Mouse (Mus musculus) adrenal gland, postnatal 10 days (tissue): ENCODE data around the gene Sgce. TPM values are rescaled to one million over a fixed set of nuclear protein-coding genes. Genes with fewer than 3 reads are reported as not detected.
"Not testable (repeated sequence)": the region's sequence is repeated elsewhere in the genome, so short reads cannot be mapped to it uniquely, and the experiment has no call there.

ENCODE experiments used
- DNase-seq: peaks from one replicate; pipeline ENCODE4 v3.0.0; 2021; ENCODE audit warnings: mixed read lengths
- total RNA-seq, 2 experiments: library from RNA; stranded (reverse); gene quantifications; 2 replicates each; pipeline ENCODE4 v1.2.3; 2021

Sgce gene
- total RNA-seq, 2 experiments from 2014 or later = 57.3 to 65.7 TPM

GRCm38 (mm10) chr6:4723998-4724757 is 22.8 kb downstream of the Sgce start:
- DNase-seq = no peak

- no peak for DNase-seq
These were observed 24.3 kb downstream of the Sgce start for GRCm38 (mm10) chr6:4722739-4723138.

GRCm38 (mm10) chr6:4722142-4722541 is 24.9 kb downstream of the Sgce start:
- DNase-seq = no peak

GRCm38 (mm10) chr6:4717344-4717743 is 29.7 kb downstream of the Sgce start:
- DNase-seq = no peak

- no peak for DNase-seq
These were observed 30.8 kb downstream of the Sgce start for GRCm38 (mm10) chr6:4716171-4716570.

GRCm38 (mm10) chr6:4708971-4709370 is 38.0 kb downstream of the Sgce start:
- peak; percentile 67 for DNase-seq

- DNase-seq = no peak
These were observed 40.6 kb downstream of the Sgce start for GRCm38 (mm10) chr6:4706415-4706814.

- no peak for DNase-seq
These were observed 43.1 kb downstream of the Sgce start for GRCm38 (mm10) chr6:4703908-4704307.

GRCm38 (mm10) chr6:4701641-4702040 is 45.4 kb downstream of the Sgce start:
- no peak for DNase-seq

- DNase-seq = no peak
These were observed 51.2 kb downstream of the Sgce start for GRCm38 (mm10) chr6:4695778-4696177.

- no peak for DNase-seq
These were observed 52.3 kb downstream of the Sgce start for GRCm38 (mm10) chr6:4694672-4695231.

GRCm38 (mm10) chr6:4693544-4693943 is 53.5 kb downstream of the Sgce start:
- no peak for DNase-seq

GRCm38 (mm10) chr6:4690438-4690837 is 56.6 kb downstream of the Sgce start:
- DNase-seq = no peak

GRCm38 (mm10) chr6:4684706-4685340 is 62.2 kb downstream of the Sgce start:
- peak; percentile 16 for DNase-seq

GRCm38 (mm10) chr6:4680576-4680975 is 66.4 kb downstream of the Sgce start:
- no peak for DNase-seq

GRCm38 (mm10) chr6:4679981-4680380 is 67.0 kb downstream of the Sgce start:
- no peak for DNase-seq

GRCm38 (mm10) chr6:4677356-4677761 is 69.6 kb downstream of the Sgce start:
- DNase-seq = no peak

GRCm38 (mm10) chr6:4665154-4665553 is 81.9 kb downstream of the Sgce start:
- no peak for DNase-seq

- no peak for DNase-seq
These were observed 82.7 kb downstream of the Sgce start for GRCm38 (mm10) chr6:4664313-4664712.

GRCm38 (mm10) chr6:4663516-4663915 is 83.5 kb downstream of the Sgce start:
- DNase-seq = no peak

GRCm38 (mm10) chr6:4658861-4659260 is 88.1 kb downstream of the Sgce start:
- DNase-seq = no peak

GRCm38 (mm10) chr6:4655924-4656323 is 91.1 kb downstream of the Sgce start:
- DNase-seq = no peak

GRCm38 (mm10) chr6:4655466-4655865 is 91.5 kb downstream of the Sgce start:
- DNase-seq = no peak

GRCm38 (mm10) chr6:4653741-4654140 is 93.3 kb downstream of the Sgce start:
- DNase-seq = not testable (repeated sequence)
